Mouse (Mus musculus): ENCODE data around the gene Fbln1. TPM values are rescaled to one million over a fixed set of nuclear protein-coding genes. Genes with fewer than 3 reads are reported as not detected.
A peak's percentile ranks its signal among the peaks of the same experiment; 100 is the strongest.

The Fbln1 gene
- polyA plus RNA-seq, 1 experiment from 2014 or later: 47.4 TPM

- Histone ChIP-seq H3K27ac (no peak overlapping the region), H3K4me3 (no peak overlapping the region), H3K27me3 (replicated peaks) (no peaks in the 10 kb centered on the region), H3K4me2 (no peak overlapping the region), H3K9me3 (no peaks in the 10 kb centered on the region), H3K9ac (no peak overlapping the region), H3K4me1 (no peaks in the 10 kb centered on the region), H3K36me3 (replicated peaks) (no peaks in the 10 kb centered on the region)
- ATAC-seq (replicated peaks): no peak
- 88% methylated on average over 5 of the region's 5 CpGs for WGBS
These were observed 40.3 kb downstream of the Fbln1 start for GRCm38 (mm10) chr15:85246016-85246415.

- Histone ChIP-seq H3K9me3 (no peaks in the 10 kb centered on the region), H3K27me3 (replicated peaks) (no peaks in the 10 kb centered on the region), H3K4me3 (no peak overlapping the region), H3K4me1 (no peaks in the 10 kb centered on the region), H3K4me2 (no peak overlapping the region), H3K27ac (no peak overlapping the region), H3K9ac (no peak overlapping the region), H3K36me3 (replicated peaks) (no peaks in the 10 kb centered on the region)
- WGBS: 83% methylated on average over 6 of the region's 6 CpGs
- no peak for ATAC-seq (replicated peaks)
These were observed 41.2 kb downstream of the Fbln1 start for GRCm38 (mm10) chr15:85246936-85247335.

- Histone ChIP-seq H3K9me3 (no peaks in the 10 kb centered on the region), H3K4me3 (no peak overlapping the region), H3K4me1 (no peaks in the 10 kb centered on the region), H3K9ac (no peak overlapping the region), H3K27me3 (replicated peaks) (no peaks in the 10 kb centered on the region), H3K36me3 (replicated peaks) (no peaks in the 10 kb centered on the region), H3K4me2 (no peak overlapping the region), H3K27ac (no peak overlapping the region)
- no peak for ATAC-seq (replicated peaks)
- whole genome bisulfite sequencing: 90% methylated on average over 5 of the region's 5 CpGs
These were observed 42.6 kb downstream of the Fbln1 start for GRCm38 (mm10) chr15:85248311-85248710.

GRCm38 (mm10) chr15:85249252-85249651 is 43.5 kb downstream of the Fbln1 start:
- H3K4me2 ChIP-seq: no peak overlapping the region
- 0 out of 2 replicates have a peak, but pooled peaks have one; percentile 20 for ATAC-seq (replicated peaks)
- no peaks in the 10 kb centered on the region for H3K4me1 ChIP-seq
- H3K9ac ChIP-seq: no peak overlapping the region
- 41% methylated on average over 5 of the region's 5 CpGs for whole genome bisulfite sequencing
- H3K27me3 ChIP-seq (replicated peaks): no peaks in the 10 kb centered on the region
- H3K36me3 ChIP-seq (replicated peaks): no peaks in the 10 kb centered on the region
- H3K27ac ChIP-seq: no peak overlapping the region
- H3K9me3 ChIP-seq: no peaks in the 10 kb centered on the region
- H3K4me3 ChIP-seq: no peak overlapping the region

GRCm38 (mm10) chr15:85250436-85250835 is 44.7 kb downstream of the Fbln1 start:
- no peaks in the 10 kb centered on the region for H3K36me3 ChIP-seq (replicated peaks)
- H3K4me3 ChIP-seq: no peak overlapping the region
- no peaks in the 10 kb centered on the region for H3K4me1 ChIP-seq
- no peak overlapping the region for H3K9ac ChIP-seq
- H3K27ac ChIP-seq: no peak overlapping the region
- H3K4me2 ChIP-seq: no peak overlapping the region
- ATAC-seq (replicated peaks): no peak
- no peaks in the 10 kb centered on the region for H3K9me3 ChIP-seq
- H3K27me3 ChIP-seq (replicated peaks): no peaks in the 10 kb centered on the region
- 93% methylated on average over 2 of the region's 2 CpGs for WGBS

- 96% methylated on average over 6 of the region's 6 CpGs for WGBS
- Histone ChIP-seq H3K9ac (no peak overlapping the region), H3K4me2 (no peak overlapping the region), H3K9me3 (no peaks in the 10 kb centered on the region), H3K4me1 (no peaks in the 10 kb centered on the region), H3K4me3 (no peak overlapping the region), H3K36me3 (replicated peaks) (no peaks in the 10 kb centered on the region), H3K27ac (no peak overlapping the region), H3K27me3 (replicated peaks) (no peaks in the 10 kb centered on the region)
- ATAC-seq (replicated peaks): no peak
These were observed 46.7 kb downstream of the Fbln1 start for GRCm38 (mm10) chr15:85252476-85252875.

GRCm38 (mm10) chr15:85257775-85258429 is 52.2 kb downstream of the Fbln1 start:
- Histone ChIP-seq H3K9ac (no peak overlapping the region), H3K27ac (no peak overlapping the region), H3K27me3 (replicated peaks) (no peaks in the 10 kb centered on the region), H3K4me3 (no peak overlapping the region), H3K4me2 (no peak overlapping the region), H3K4me1 (no peaks in the 10 kb centered on the region), H3K9me3 (peaks cover 4% of the 10 kb centered on the region; the same call in 1 of the 2 replicates), H3K36me3 (replicated peaks) (no peaks in the 10 kb centered on the region)
- no peak for ATAC-seq (replicated peaks)
- 74% methylated on average over 6 of the region's 6 CpGs for WGBS

- 88% methylated on average over 5 of the region's 5 CpGs for WGBS
- no peaks in the 10 kb centered on the region for H3K27me3 ChIP-seq (replicated peaks)
- no peaks in the 10 kb centered on the region for H3K36me3 ChIP-seq (replicated peaks)
- H3K27ac ChIP-seq: no peak overlapping the region
- H3K4me2 ChIP-seq: no peak overlapping the region
- H3K4me3 ChIP-seq: no peak overlapping the region
- ATAC-seq (replicated peaks): no peak
- H3K9me3 ChIP-seq: peaks cover 4% of the 10 kb centered on the region; the same call in 1 of the 2 replicates
- no peaks in the 10 kb centered on the region for H3K4me1 ChIP-seq
- no peak overlapping the region for H3K9ac ChIP-seq
These were observed 57.1 kb downstream of the Fbln1 start for GRCm38 (mm10) chr15:85262805-85263204.

- no peaks in the 10 kb centered on the region for H3K4me1 ChIP-seq
- H3K4me3 ChIP-seq: no peak overlapping the region
- no peaks in the 10 kb centered on the region for H3K9me3 ChIP-seq
- H3K4me2 ChIP-seq: no peak overlapping the region
- no peak overlapping the region for H3K27ac ChIP-seq
- WGBS: 53% methylated on average over 14 of the region's 14 CpGs
- no peaks in the 10 kb centered on the region for H3K27me3 ChIP-seq (replicated peaks)
- H3K36me3 ChIP-seq (replicated peaks): no peaks in the 10 kb centered on the region
- H3K9ac ChIP-seq: no peak overlapping the region
- ATAC-seq (replicated peaks): no peak; the same call in 1 of the 2 replicates
These were observed 61.1 kb downstream of the Fbln1 start for GRCm38 (mm10) chr15:85266729-85267434.

GRCm38 (mm10) chr15:85267891-85268290 is 62.1 kb downstream of the Fbln1 start:
- H3K9me3 ChIP-seq: no peaks in the 10 kb centered on the region
- H3K27ac ChIP-seq: no peak overlapping the region
- H3K4me1 ChIP-seq: peaks cover 4% of the 10 kb centered on the region; the same call in 1 of the 2 replicates
- no peaks in the 10 kb centered on the region for H3K36me3 ChIP-seq (replicated peaks)
- H3K27me3 ChIP-seq (replicated peaks): no peaks in the 10 kb centered on the region
- ATAC-seq (replicated peaks): no peak
- WGBS: 92% methylated on average over 19 of the region's 19 CpGs
- H3K4me3 ChIP-seq: no peak overlapping the region
- no peak overlapping the region for H3K9ac ChIP-seq
- no peak overlapping the region for H3K4me2 ChIP-seq

- Histone ChIP-seq H3K4me3 (no peak overlapping the region), H3K4me2 (no peak overlapping the region), H3K36me3 (replicated peaks) (no peaks in the 10 kb centered on the region), H3K9ac (no peak overlapping the region), H3K27ac (no peak overlapping the region), H3K9me3 (no peaks in the 10 kb centered on the region), H3K27me3 (replicated peaks) (no peaks in the 10 kb centered on the region), H3K4me1 (peaks cover 7% of the 10 kb centered on the region; the same call in 1 of the 2 replicates)
- no peak for ATAC-seq (replicated peaks)
- 16% methylated on average over 11 of the region's 11 CpGs for WGBS
These were observed 67.2 kb downstream of the Fbln1 start for GRCm38 (mm10) chr15:85272988-85273387.

GRCm38 (mm10) chr15:85277221-85277620 is 71.5 kb downstream of the Fbln1 start:
- WGBS: 95% methylated on average over 8 of the region's 8 CpGs

GRCm38 (mm10) chr15:85278986-85279385 is 73.2 kb downstream of the Fbln1 start:
- Histone ChIP-seq H3K27ac (no peak overlapping the region), H3K27me3 (replicated peaks) (no peaks in the 10 kb centered on the region), H3K4me1 (no peaks in the 10 kb centered on the region), H3K9ac (no peak overlapping the region), H3K36me3 (replicated peaks) (no peaks in the 10 kb centered on the region), H3K4me2 (no peak overlapping the region), H3K4me3 (no peak overlapping the region), H3K9me3 (no peaks in the 10 kb centered on the region)
- no peak for ATAC-seq (replicated peaks)
- WGBS: 93% methylated on average over 5 of the region's 5 CpGs

More at GRCm38 (mm10) chr15:85277221-85277620, 71.5 kb downstream of the Fbln1 start:
- ATAC-seq (replicated peaks): no peak
- Histone ChIP-seq H3K4me1 (peaks cover 7% of the 10 kb centered on the region; the same call in 1 of the 2 replicates), H3K4me2 (no peak overlapping the region), H3K27me3 (replicated peaks) (no peaks in the 10 kb centered on the region), H3K36me3 (replicated peaks) (no peaks in the 10 kb centered on the region), H3K9ac (no peak overlapping the region), H3K27ac (no peak overlapping the region), H3K9me3 (no peaks in the 10 kb centered on the region), H3K4me3 (no peak overlapping the region)
